Mouse (Mus musculus): ENCODE data around the gene Camk1d. TPM values are rescaled to one million over a fixed set of nuclear protein-coding genes. Genes with fewer than 3 reads are reported as not detected.

The Camk1d gene
- polyA plus RNA-seq, 1 experiment = 14.3 TPM

DNA sequence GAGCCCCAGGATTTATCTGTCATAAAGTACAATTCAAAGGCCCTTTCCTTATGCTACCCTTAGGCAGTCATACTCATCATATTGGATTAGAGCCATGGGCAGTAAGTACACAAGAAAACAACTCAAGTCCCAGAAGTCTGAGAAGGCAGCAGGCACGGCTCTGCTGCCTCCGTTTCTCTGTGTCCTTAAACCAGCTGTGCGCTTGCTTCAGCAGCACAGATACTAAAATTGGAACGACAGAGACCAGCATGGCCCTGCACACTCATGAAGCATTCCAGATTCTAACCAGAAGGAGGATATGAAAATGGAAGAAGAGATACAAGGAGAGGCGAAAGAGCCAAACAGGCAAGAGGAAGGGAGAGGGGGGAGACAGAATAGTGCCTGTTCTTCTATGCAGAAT, 72.6 kb downstream of the Camk1d start:
- Histone ChIP-seq H3K4me1 (ENCODE audit: control insufficient read depth, insufficient read depth, insufficient read length, low read length) (peaks cover 16% of the 10 kb centered on the region; the same call in 1 of the 2 replicates), H3K36me3 (ENCODE audit: control insufficient read depth, insufficient read depth, low read length) (no peaks in the 10 kb centered on the region), H3K4me3 (ENCODE audit: low read depth, low read length) (no peak overlapping the region), H3K27ac (ENCODE audit: insufficient read depth, low read depth, low read length) (no peak overlapping the region), H3K27me3 (ENCODE audit: control insufficient read depth, insufficient read depth, low read length) (no peaks in the 10 kb centered on the region)
- TF ChIP-seq POLR2A (IDR thresholded peaks at IDR 0.05; ENCODE audit: low read depth, low read length) = no peak
- no peak for TF ChIP-seq CTCF (IDR thresholded peaks at IDR 0.05; ENCODE audit: extremely low read depth, insufficient read length, insufficient replicate concordance, low read depth, low read length)
- WGBS = 46% methylated on average over 5 of the region's 5 CpGs

DNA sequence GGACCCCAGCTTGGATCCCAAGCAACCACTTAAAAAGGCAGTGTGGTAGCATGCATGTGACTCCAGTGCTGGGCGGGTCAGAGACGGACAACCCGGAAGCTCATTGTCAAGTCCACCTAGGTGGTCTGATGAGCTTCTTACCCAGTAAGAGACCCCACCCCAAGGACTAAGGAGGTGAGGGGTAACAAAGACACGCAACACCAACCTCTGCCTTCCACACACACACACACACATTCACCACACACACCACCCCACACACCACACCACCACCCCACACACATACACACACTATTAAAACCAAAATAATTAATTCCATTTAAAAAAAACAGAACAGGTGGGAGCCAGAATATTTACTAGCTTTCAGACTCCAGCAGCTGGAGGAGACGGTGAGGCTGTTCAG, 73.7 kb downstream of the Camk1d start:
- 78% methylated on average over 5 of the region's 5 CpGs for WGBS
- H3K4me3 ChIP-seq (ENCODE audit: low read depth, low read length) = no peak overlapping the region
- H3K27ac ChIP-seq (ENCODE audit: insufficient read depth, low read depth, low read length) = no peak overlapping the region
- H3K4me1 ChIP-seq (ENCODE audit: control insufficient read depth, insufficient read depth, insufficient read length, low read length) = peaks cover 16% of the 10 kb centered on the region; the same call in 1 of the 2 replicates
- no peaks in the 10 kb centered on the region for H3K27me3 ChIP-seq (ENCODE audit: control insufficient read depth, insufficient read depth, low read length)
- TF ChIP-seq POLR2A (IDR thresholded peaks at IDR 0.05; ENCODE audit: low read depth, low read length) (no peak), CTCF (IDR thresholded peaks at IDR 0.05; ENCODE audit: extremely low read depth, insufficient read length, insufficient replicate concordance, low read depth, low read length) (no peak)
- H3K36me3 ChIP-seq (ENCODE audit: control insufficient read depth, insufficient read depth, low read length) = no peaks in the 10 kb centered on the region

DNA sequence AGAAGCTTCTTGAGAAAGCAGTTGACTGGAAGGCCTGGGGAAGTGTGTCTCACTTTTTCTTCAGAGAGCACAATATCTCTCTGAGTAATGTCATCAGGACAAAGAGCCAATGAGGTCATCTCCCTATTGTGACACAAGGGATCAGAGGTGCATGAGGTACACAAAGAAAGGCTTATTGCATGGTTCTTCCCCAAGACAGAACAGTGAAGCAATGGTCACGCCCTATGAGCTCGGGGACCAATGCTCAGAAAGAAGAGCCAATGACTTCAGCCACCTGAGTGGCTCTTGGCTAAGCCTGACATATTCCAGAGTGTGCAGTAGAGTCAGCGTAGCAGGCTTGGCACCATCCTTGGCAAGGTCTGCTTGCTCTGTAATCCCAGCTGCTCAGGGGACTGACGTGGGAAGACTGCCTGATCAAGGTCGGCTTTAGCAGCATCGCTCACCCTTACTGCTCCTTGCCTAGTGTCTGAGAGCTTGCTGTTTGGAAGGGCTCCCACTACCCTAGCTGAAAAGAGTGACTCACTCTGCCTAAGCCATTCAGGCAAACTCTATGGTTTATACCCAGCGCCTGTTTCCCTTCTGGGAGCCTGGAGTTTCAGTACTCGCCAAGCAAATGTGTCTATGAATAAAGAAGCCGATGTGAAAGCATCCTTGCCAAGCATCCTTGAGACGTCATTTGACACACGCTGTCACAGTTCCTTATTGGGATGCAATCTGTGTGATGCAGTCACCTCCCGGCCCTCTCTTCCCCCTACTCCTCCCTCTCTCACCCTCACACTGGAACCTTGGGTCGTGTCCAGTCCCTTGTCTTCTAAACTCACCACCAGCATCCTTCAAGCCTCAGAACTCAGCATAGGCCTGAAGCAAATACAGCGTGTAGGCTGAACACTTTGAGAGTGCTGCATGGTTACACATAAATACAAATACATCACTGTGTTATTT, 77.2 kb downstream of the Camk1d start:
- H3K4me1 ChIP-seq (ENCODE audit: control insufficient read depth, insufficient read depth, insufficient read length, low read length) = peaks cover 21% of the 10 kb centered on the region; the same call in 1 of the 2 replicates
- H3K27ac ChIP-seq (ENCODE audit: insufficient read depth, low read depth, low read length) = no peak overlapping the region
- WGBS = 86% methylated on average over 14 of the region's 14 CpGs
- no peak for TF ChIP-seq CTCF (IDR thresholded peaks at IDR 0.05; ENCODE audit: extremely low read depth, insufficient read length, insufficient replicate concordance, low read depth, low read length)
- TF ChIP-seq POLR2A (IDR thresholded peaks at IDR 0.05; ENCODE audit: low read depth, low read length) = no peak
- no peaks in the 10 kb centered on the region for H3K27me3 ChIP-seq (ENCODE audit: control insufficient read depth, insufficient read depth, low read length)
- H3K36me3 ChIP-seq (ENCODE audit: control insufficient read depth, insufficient read depth, low read length) = no peaks in the 10 kb centered on the region
- no peak overlapping the region for H3K4me3 ChIP-seq (ENCODE audit: low read depth, low read length)

DNA sequence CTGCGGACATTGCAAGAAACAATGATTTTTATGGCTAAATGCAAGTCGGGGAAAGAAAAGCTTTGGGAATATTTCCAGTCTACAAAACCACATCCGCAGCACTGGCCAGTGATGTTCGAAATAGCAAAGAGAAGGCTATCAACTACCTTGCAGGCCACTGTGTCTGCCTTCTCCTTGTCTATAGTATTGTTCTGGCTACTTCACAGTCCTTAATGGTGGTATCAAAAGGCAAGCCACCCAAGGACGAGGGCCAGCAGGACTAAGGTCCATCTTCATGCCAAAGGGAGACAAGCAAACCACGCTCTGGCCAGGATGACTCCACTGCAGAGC, 82.0 kb downstream of the Camk1d start:
- TF ChIP-seq CTCF (IDR thresholded peaks at IDR 0.05; ENCODE audit: extremely low read depth, insufficient read length, insufficient replicate concordance, low read depth, low read length) = no peak
- TF ChIP-seq POLR2A (IDR thresholded peaks at IDR 0.05; ENCODE audit: low read depth, low read length) = no peak
- Histone ChIP-seq H3K4me3 (ENCODE audit: low read depth, low read length) (no peak overlapping the region), H3K4me1 (ENCODE audit: control insufficient read depth, insufficient read depth, insufficient read length, low read length) (peaks cover 8% of the 10 kb centered on the region; the same call in 1 of the 2 replicates), H3K36me3 (ENCODE audit: control insufficient read depth, insufficient read depth, low read length) (no peaks in the 10 kb centered on the region), H3K27me3 (ENCODE audit: control insufficient read depth, insufficient read depth, low read length) (no peaks in the 10 kb centered on the region), H3K27ac (ENCODE audit: insufficient read depth, low read depth, low read length) (peak overlapping the region; percentile 59)
- 41% methylated on average over 6 of the region's 6 CpGs for WGBS

DNA sequence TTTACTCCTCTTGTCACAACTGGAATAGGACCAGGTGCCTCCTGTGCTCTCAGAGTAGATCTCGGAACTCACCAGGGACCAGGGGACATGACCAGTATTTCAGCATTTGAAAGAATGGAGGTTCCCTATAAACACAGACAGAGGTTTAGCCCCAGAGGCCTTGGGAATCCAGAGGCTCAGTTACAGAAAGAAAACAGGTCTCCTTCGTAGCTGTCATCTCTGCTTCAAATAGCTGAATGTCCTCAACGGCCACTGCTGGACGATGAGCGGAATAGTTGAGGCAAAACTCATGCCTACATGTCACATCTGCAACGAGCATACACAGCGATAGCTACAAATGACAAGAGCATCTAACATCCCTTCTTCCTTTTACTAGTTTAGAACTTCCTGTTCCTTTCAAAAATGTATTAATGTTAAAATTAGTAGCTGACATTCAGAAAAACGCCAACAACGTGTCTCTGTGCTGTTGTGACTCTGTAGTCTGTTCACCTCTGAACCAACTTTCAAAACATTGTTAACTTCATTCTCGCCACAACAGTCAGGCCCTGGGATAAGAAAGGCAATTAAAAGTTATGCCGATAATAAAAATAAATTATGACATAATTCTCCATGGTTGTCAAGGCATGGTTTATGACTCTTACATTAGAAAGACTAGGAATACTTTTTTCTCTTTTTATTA, 82.5 kb downstream of the Camk1d start:
- TF ChIP-seq CTCF (IDR thresholded peaks at IDR 0.05; ENCODE audit: extremely low read depth, insufficient read length, insufficient replicate concordance, low read depth, low read length) = no peak
- TF ChIP-seq POLR2A (IDR thresholded peaks at IDR 0.05; ENCODE audit: low read depth, low read length) = no peak
- 0 out of 2 replicates have a peak overlapping the region, but pooled peaks have one; percentile 20 for H3K27ac ChIP-seq (ENCODE audit: insufficient read depth, low read depth, low read length)
- 54% methylated on average over 11 of the region's 11 CpGs for WGBS

DNA sequence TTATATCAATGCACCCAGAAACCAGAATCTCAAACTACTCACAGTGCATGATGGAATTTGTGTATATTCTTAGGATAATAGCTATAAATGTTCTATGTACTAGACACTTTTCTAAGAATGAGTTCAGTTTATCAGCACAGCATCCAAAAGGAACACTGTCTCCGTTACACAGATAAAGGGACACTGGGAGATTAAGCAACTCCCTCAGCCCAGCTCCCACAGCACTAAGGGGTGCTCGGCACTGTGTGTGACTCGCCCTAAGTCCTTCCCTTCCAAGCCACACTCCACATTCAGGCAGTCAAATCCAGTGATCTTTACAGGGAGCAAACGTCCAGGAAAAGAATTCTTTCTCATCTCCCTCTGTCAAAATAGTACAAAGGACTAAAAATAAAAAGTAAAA, 83.6 kb downstream of the Camk1d start:
- H3K27me3 ChIP-seq (ENCODE audit: control insufficient read depth, insufficient read depth, low read length) = no peaks in the 10 kb centered on the region

More for the DNA sequence above, 82.5 kb downstream of the Camk1d start:
- Histone ChIP-seq H3K4me3 (ENCODE audit: low read depth, low read length) (no peak overlapping the region), H3K36me3 (ENCODE audit: control insufficient read depth, insufficient read depth, low read length) (no peaks in the 10 kb centered on the region), H3K4me1 (ENCODE audit: control insufficient read depth, insufficient read depth, insufficient read length, low read length) (peaks cover 5% of the 10 kb centered on the region; the same call in 1 of the 2 replicates), H3K27me3 (ENCODE audit: control insufficient read depth, insufficient read depth, low read length) (no peaks in the 10 kb centered on the region)

DNA sequence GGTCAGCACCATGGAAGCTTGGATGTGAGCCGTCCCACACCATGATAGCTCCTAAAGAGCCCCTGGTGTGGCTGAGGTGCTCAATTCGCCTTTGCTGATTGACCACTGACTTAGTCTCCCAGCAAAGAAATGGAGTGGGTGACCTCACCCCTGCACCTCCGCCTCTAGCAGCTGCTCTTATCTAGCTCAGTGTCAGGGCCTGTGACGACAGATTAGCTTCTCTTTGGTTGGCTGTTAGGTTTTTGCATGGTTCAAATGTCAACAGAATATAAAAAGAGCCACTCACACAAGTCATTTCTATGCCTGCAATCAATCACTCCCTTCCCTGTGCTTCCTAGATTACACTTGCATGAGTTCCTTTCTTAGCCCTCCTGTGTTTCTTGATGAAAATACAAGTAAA, 89.9 kb downstream of the Camk1d start:
- Histone ChIP-seq H3K4me1 (ENCODE audit: control insufficient read depth, insufficient read depth, insufficient read length, low read length) (peaks cover 3% of the 10 kb centered on the region; the same call in 1 of the 2 replicates), H3K27me3 (ENCODE audit: control insufficient read depth, insufficient read depth, low read length) (no peaks in the 10 kb centered on the region), H3K36me3 (ENCODE audit: control insufficient read depth, insufficient read depth, low read length) (no peaks in the 10 kb centered on the region), H3K4me3 (ENCODE audit: low read depth, low read length) (no peak overlapping the region), H3K27ac (ENCODE audit: insufficient read depth, low read depth, low read length) (no peak overlapping the region)
- TF ChIP-seq POLR2A (IDR thresholded peaks at IDR 0.05; ENCODE audit: low read depth, low read length) (no peak), CTCF (IDR thresholded peaks at IDR 0.05; ENCODE audit: extremely low read depth, insufficient read length, insufficient replicate concordance, low read depth, low read length) (no peak)
- 67% methylated on average over 4 of the region's 4 CpGs for WGBS

More for the DNA sequence above, 83.6 kb downstream of the Camk1d start:
- 57% methylated on average over 4 of the region's 4 CpGs for WGBS
- Histone ChIP-seq H3K4me3 (ENCODE audit: low read depth, low read length) (no peak overlapping the region), H3K36me3 (ENCODE audit: control insufficient read depth, insufficient read depth, low read length) (no peaks in the 10 kb centered on the region), H3K4me1 (ENCODE audit: control insufficient read depth, insufficient read depth, insufficient read length, low read length) (peaks cover 5% of the 10 kb centered on the region; the same call in 1 of the 2 replicates), H3K27ac (ENCODE audit: insufficient read depth, low read depth, low read length) (no peak overlapping the region)
- TF ChIP-seq CTCF (IDR thresholded peaks at IDR 0.05; ENCODE audit: extremely low read depth, insufficient read length, insufficient replicate concordance, low read depth, low read length) (no peak), POLR2A (IDR thresholded peaks at IDR 0.05; ENCODE audit: low read depth, low read length) (no peak)

All from small intestine, adult 2 months (tissue).